Mouse (Mus musculus): ENCODE data around the gene Igf2r. TPM values are rescaled to one million over a fixed set of nuclear protein-coding genes. Genes with fewer than 3 reads are reported as not detected.

Igf2r gene
- polyA plus RNA-seq, 1 experiment, result 8.3 TPM

DNA sequence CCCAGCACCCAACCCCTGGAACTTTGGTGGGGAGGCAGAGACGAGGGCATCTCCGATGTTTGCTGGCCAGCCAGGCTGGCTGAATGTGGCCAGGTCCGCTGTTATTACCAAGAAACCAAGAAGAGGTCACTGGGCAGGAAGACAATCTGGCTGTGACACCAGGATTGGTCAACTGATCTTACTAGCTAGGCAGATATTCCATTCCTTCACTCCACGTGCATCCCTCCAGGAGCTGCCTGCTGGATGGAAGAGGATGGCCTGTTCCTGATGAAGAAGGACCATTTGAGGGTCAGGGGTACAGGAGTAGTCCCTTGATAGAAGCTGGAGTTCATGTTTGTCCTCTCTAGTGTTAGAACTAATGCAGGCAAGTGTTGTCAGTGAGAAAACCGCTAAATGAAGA, 1.0 kb upstream of the Igf2r start:
- TF ChIP-seq POLR2A (IDR thresholded peaks at IDR 0.05; ENCODE audit: borderline replicate concordance, control insufficient read depth, low read depth, low read length) (no peak), CTCF (IDR thresholded peaks at IDR 0.05; ENCODE audit: control insufficient read depth, insufficient read depth, low read length) (no peak)
- H3K27ac ChIP-seq (ENCODE audit: control insufficient read depth, insufficient read depth, low read depth, low read length, poor library complexity), result no peak overlapping the region
- H3K4me3 ChIP-seq (replicated peaks; ENCODE audit: control insufficient read depth, low read depth, low read length), result no peak overlapping the region
- 89% methylated on average over 5 of the region's 5 CpGs for WGBS
- no peaks in the 10 kb centered on the region for H3K4me1 ChIP-seq (ENCODE audit: control insufficient read depth, insufficient read depth, low read length)

DNA sequence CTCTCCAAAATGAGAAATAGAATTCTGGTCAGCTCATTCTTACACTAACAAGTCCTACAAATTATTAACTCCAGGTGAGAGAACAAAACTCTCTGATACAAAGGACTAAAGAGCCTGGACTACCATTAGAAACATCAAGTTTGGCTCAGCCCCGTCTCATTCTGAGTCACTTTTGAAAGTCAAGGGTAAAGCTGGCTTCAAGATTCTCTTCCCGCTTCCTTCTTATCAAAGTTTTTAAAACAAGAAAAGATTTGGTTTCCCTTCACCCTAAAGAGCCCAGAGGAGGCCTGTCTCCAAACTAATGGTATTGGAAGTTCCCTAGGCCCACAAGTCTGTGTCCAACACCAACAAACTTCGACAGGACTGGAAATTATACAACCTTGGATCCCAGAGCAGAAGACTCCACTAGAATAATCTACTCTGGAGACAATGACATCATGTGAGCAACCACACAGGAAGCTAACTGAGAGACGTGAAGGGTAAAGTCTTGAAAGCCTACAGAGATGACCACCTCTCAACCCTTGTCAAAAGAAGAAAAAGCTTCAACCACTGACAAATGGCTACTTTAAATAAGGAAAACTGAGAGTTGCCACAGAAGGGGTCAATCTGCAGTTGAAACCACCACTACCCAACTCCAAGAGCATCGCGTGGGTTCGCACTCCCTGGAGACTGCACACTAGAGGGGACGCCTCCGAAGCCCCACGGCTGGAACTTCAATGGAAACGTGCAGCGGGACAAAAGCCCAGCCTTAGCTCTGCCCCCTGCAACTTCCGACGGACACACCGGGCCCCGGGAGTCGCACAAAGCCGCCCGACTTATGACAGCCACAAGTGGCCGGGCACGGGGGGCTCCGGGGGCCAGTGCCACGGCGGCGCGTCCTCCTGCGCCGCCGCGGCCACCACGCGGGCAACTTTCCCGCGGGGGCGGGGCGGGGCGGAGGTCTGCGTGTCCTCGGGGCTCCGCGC, 767 bp downstream of the Igf2r start:
- Histone ChIP-seq H3K4me3 (replicated peaks; ENCODE audit: control insufficient read depth, low read depth, low read length) (peak overlapping the region; percentile 90), H3K27ac (ENCODE audit: control insufficient read depth, insufficient read depth, low read depth, low read length, poor library complexity) (peak overlapping the region; percentile 57; the same call in 1 of the 2 replicates), H3K4me1 (ENCODE audit: control insufficient read depth, insufficient read depth, low read length) (no peaks in the 10 kb centered on the region)
- TF ChIP-seq POLR2A (IDR thresholded peaks at IDR 0.05; ENCODE audit: borderline replicate concordance, control insufficient read depth, low read depth, low read length) (no peak), CTCF (IDR thresholded peaks at IDR 0.05; ENCODE audit: control insufficient read depth, insufficient read depth, low read length) (no peak)
- WGBS, result 63% methylated on average over 41 of the region's 41 CpGs

DNA sequence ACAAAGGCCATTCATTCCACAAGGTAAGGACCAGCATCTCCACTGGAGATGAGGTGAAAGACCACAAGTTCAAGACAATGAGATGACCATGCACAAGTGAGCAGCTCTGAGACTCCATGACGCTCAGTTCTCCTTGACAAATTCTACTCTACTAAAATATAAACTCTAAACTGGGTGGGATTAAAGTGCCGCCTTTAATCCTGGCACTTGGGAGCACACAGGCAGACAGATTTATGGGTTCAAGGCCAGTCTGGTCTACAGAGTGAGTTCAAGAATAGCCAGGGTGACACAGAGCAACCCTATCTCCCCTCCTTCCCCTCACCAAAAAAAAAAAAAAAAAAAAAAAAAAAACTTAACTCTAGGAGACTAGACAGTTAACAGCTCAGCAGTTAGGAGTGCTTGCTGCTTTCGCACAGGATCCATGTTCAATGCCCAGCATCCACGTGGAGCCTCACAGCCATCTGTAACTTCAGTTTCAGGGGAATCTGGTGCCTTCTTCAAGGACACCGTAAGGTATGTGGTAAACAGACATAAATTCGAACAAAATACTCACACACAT, 2.1 kb downstream of the Igf2r start:
- TF ChIP-seq POLR2A (IDR thresholded peaks at IDR 0.05; ENCODE audit: borderline replicate concordance, control insufficient read depth, low read depth, low read length) (no peak), CTCF (IDR thresholded peaks at IDR 0.05; ENCODE audit: control insufficient read depth, insufficient read depth, low read length) (no peak)
- WGBS, result 84% methylated on average over 6 of the region's 6 CpGs
- Histone ChIP-seq H3K4me3 (replicated peaks; ENCODE audit: control insufficient read depth, low read depth, low read length) (no peak overlapping the region), H3K4me1 (ENCODE audit: control insufficient read depth, insufficient read depth, low read length) (no peaks in the 10 kb centered on the region), H3K27ac (ENCODE audit: control insufficient read depth, insufficient read depth, low read depth, low read length, poor library complexity) (no peak overlapping the region)

GRCm38 (mm10) chr17:12763412-12763811, 6.1 kb downstream of the Igf2r start:
- TF ChIP-seq POLR2A (IDR thresholded peaks at IDR 0.05; ENCODE audit: borderline replicate concordance, control insufficient read depth, low read depth, low read length) (no peak), CTCF (IDR thresholded peaks at IDR 0.05; ENCODE audit: control insufficient read depth, insufficient read depth, low read length) (no peak)
- no peaks in the 10 kb centered on the region for H3K4me1 ChIP-seq (ENCODE audit: control insufficient read depth, insufficient read depth, low read length)
- 79% methylated on average over 2 of the region's 2 CpGs for WGBS
- H3K4me3 ChIP-seq (replicated peaks; ENCODE audit: control insufficient read depth, low read depth, low read length), result no peak overlapping the region
- no peak overlapping the region for H3K27ac ChIP-seq (ENCODE audit: control insufficient read depth, insufficient read depth, low read depth, low read length, poor library complexity)

- TF ChIP-seq CTCF (IDR thresholded peaks at IDR 0.05; ENCODE audit: control insufficient read depth, insufficient read depth, low read length), result no peak
- H3K27ac ChIP-seq (ENCODE audit: control insufficient read depth, insufficient read depth, low read depth, low read length, poor library complexity), result no peak overlapping the region
- 85% methylated on average over 10 of the region's 10 CpGs for WGBS
- H3K4me1 ChIP-seq (ENCODE audit: control insufficient read depth, insufficient read depth, low read length), result peaks cover 3% of the 10 kb centered on the region
- H3K4me3 ChIP-seq (replicated peaks; ENCODE audit: control insufficient read depth, low read depth, low read length), result no peak overlapping the region
These were observed 8.9 kb downstream of the Igf2r start for GRCm38 (mm10) chr17:12760355-12761146.

DNA sequence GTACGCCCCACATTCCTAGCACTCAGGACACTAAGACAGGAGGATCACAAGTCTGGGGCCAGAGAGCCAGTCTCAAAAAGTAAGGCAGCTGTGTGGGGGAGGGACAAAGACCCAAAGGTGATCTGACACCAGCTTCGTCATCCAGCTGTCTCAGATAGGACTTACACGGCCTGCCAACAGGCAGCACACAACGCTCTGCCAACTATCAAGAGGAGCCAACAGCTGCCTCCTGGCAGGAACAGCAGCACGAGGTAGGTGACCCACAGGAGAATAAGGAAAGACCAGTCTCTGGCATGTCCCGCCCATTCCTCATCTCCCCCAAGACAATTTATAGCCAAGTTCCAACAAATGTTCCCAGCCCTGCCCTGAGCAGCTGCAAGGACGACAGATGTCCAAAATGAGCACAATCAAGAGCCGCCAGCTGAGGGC, 9.8 kb downstream of the Igf2r start:
- 64% methylated on average over 8 of the region's 8 CpGs for WGBS
- Histone ChIP-seq H3K4me3 (replicated peaks; ENCODE audit: control insufficient read depth, low read depth, low read length) (no peak overlapping the region), H3K4me1 (ENCODE audit: control insufficient read depth, insufficient read depth, low read length) (peaks cover 4% of the 10 kb centered on the region), H3K27ac (ENCODE audit: control insufficient read depth, insufficient read depth, low read depth, low read length, poor library complexity) (no peak overlapping the region)
- TF ChIP-seq CTCF (IDR thresholded peaks at IDR 0.05; ENCODE audit: control insufficient read depth, insufficient read depth, low read length) (no peak), POLR2A (IDR thresholded peaks at IDR 0.05; ENCODE audit: borderline replicate concordance, control insufficient read depth, low read depth, low read length) (no peak)

- Histone ChIP-seq H3K4me3 (replicated peaks; ENCODE audit: control insufficient read depth, low read depth, low read length) (no peak overlapping the region), H3K4me1 (ENCODE audit: control insufficient read depth, insufficient read depth, low read length) (peaks cover 4% of the 10 kb centered on the region), H3K27ac (ENCODE audit: control insufficient read depth, insufficient read depth, low read depth, low read length, poor library complexity) (no peak overlapping the region)
- WGBS, result 87% methylated on average over 12 of the region's 12 CpGs
- TF ChIP-seq CTCF (IDR thresholded peaks at IDR 0.05; ENCODE audit: control insufficient read depth, insufficient read depth, low read length) (no peak), POLR2A (IDR thresholded peaks at IDR 0.05; ENCODE audit: borderline replicate concordance, control insufficient read depth, low read depth, low read length) (no peak)
These were observed 10.6 kb downstream of the Igf2r start for GRCm38 (mm10) chr17:12758701-12759455.

Measured in bone marrow, adult 2 months (tissue).